Mouse (Mus musculus): ENCODE results near the gene Unc93a. TPM values are rescaled to one million over a fixed set of nuclear protein-coding genes. Genes with fewer than 3 reads are reported as not detected.
"Not testable (repeated sequence)": the region's sequence is repeated elsewhere in the genome, so short reads cannot be mapped to it uniquely, and the experiment has no call there.

Gene Unc93a
- not detected in 2 replicates for polyA plus RNA-seq (2014; fragmentation: Nextera tagmentation; extraction: Ambion mirVana)

- not testable (repeated sequence) for H3K4me2 ChIP-seq (ENCODE audit: low read depth, low read length); H3K27ac ChIP-seq (ENCODE audit: low read depth, low read length); H3K9ac ChIP-seq (replicated peaks; ENCODE audit: low read depth, low read length); H3K27me3 ChIP-seq (ENCODE audit: control insufficient read depth, insufficient read depth, low read length); ATAC-seq (ENCODE audit: low read depth); H3K9me3 ChIP-seq (ENCODE audit: control insufficient read depth, low read length); H3K36me3 ChIP-seq (ENCODE audit: control insufficient read depth, insufficient read depth, low read length); H3K4me3 ChIP-seq (ENCODE audit: low read depth, low read length); H3K4me1 ChIP-seq (ENCODE audit: control insufficient read depth, insufficient read depth, low read length)
- WGBS = 78% methylated on average over 3 of the region's 4 CpGs
Observed at GRCm38 (mm10) chr17:13131710-13132109, at the start of gene Unc93a. Unc93a (minus strand) TSS chr17:13131810.

DNA sequence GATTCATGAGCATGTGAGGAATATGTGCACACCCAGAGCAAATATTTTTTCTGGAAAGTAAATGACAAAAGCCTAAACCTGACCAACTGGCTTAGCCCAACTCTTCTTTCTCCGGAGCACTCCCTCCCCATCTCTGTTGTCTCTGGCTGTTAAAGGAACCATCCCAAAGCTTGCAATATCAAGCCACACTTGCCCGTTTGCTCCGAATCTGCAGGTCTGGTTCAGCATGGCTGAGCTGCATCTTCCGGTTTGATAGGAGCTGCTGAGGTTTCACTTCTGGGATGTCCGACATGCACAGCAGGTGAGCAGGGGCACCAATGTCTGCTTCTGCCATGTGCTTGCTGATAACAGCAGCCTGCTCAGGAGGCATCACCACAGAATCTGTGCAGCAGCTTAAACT is 48.9 kb upstream of the Unc93a start:
- 93% methylated on average over 5 of the region's 5 CpGs for WGBS
- H3K27ac ChIP-seq (ENCODE audit: low read depth, low read length); ATAC-seq (ENCODE audit: low read depth); H3K4me1 ChIP-seq (ENCODE audit: control insufficient read depth, insufficient read depth, low read length); H3K4me3 ChIP-seq (ENCODE audit: low read depth, low read length); H3K27me3 ChIP-seq (ENCODE audit: control insufficient read depth, insufficient read depth, low read length); H3K9ac ChIP-seq (replicated peaks; ENCODE audit: low read depth, low read length); H3K9me3 ChIP-seq (ENCODE audit: control insufficient read depth, low read length); H3K36me3 ChIP-seq (ENCODE audit: control insufficient read depth, insufficient read depth, low read length); H3K4me2 ChIP-seq (ENCODE audit: low read depth, low read length): not testable (repeated sequence)

DNA sequence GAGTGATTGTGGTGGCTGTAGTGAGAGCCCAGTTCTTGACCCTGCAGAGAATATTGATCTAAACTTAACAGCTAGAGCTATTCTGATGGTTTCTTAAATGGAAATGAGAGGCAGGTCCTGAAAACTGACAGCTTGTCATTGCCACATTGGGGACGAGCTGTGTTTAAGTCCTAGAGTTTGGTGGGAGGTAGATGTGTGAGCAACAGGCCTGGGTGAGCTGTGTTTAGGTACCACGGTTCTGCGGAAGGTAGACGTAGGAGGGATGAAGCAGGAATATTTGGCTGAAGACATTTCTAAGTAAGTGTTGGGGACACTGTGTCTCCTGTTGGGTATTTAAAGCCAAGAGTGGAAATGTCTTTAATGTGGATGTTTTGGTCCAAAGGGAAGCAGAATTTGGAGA is 47.4 kb upstream of the Unc93a start:
- ATAC-seq (ENCODE audit: low read depth); H3K9me3 ChIP-seq (ENCODE audit: control insufficient read depth, low read length); H3K27ac ChIP-seq (ENCODE audit: low read depth, low read length); H3K27me3 ChIP-seq (ENCODE audit: control insufficient read depth, insufficient read depth, low read length); H3K4me3 ChIP-seq (ENCODE audit: low read depth, low read length); H3K9ac ChIP-seq (replicated peaks; ENCODE audit: low read depth, low read length); H3K4me1 ChIP-seq (ENCODE audit: control insufficient read depth, insufficient read depth, low read length); H3K4me2 ChIP-seq (ENCODE audit: low read depth, low read length); H3K36me3 ChIP-seq (ENCODE audit: control insufficient read depth, insufficient read depth, low read length): not testable (repeated sequence)
- WGBS = 94% methylated on average over 4 of the region's 4 CpGs

GRCm38 (mm10) chr17:13177796-13178195 is 46.2 kb upstream of the Unc93a start:
- H3K4me1 ChIP-seq (ENCODE audit: control insufficient read depth, insufficient read depth, low read length); H3K27ac ChIP-seq (ENCODE audit: low read depth, low read length); H3K9ac ChIP-seq (replicated peaks; ENCODE audit: low read depth, low read length); H3K36me3 ChIP-seq (ENCODE audit: control insufficient read depth, insufficient read depth, low read length); H3K4me3 ChIP-seq (ENCODE audit: low read depth, low read length); H3K4me2 ChIP-seq (ENCODE audit: low read depth, low read length); H3K27me3 ChIP-seq (ENCODE audit: control insufficient read depth, insufficient read depth, low read length); H3K9me3 ChIP-seq (ENCODE audit: control insufficient read depth, low read length): not testable (repeated sequence)
- 45% methylated on average over 1 of the region's 1 CpGs for WGBS
- ATAC-seq (ENCODE audit: low read depth) = 0 out of 2 replicates have a peak, but pooled peaks have one; percentile 39

GRCm38 (mm10) chr17:13175609-13176008 is 44.0 kb upstream of the Unc93a start:
- H3K4me2 ChIP-seq (ENCODE audit: low read depth, low read length); H3K4me1 ChIP-seq (ENCODE audit: control insufficient read depth, insufficient read depth, low read length); H3K27me3 ChIP-seq (ENCODE audit: control insufficient read depth, insufficient read depth, low read length); H3K9ac ChIP-seq (replicated peaks; ENCODE audit: low read depth, low read length); H3K36me3 ChIP-seq (ENCODE audit: control insufficient read depth, insufficient read depth, low read length); ATAC-seq (ENCODE audit: low read depth); H3K4me3 ChIP-seq (ENCODE audit: low read depth, low read length); H3K27ac ChIP-seq (ENCODE audit: low read depth, low read length); H3K9me3 ChIP-seq (ENCODE audit: control insufficient read depth, low read length): not testable (repeated sequence)
- no CpG with 5 or more reads among the region's 1 CpGs for WGBS

- ATAC-seq (ENCODE audit: low read depth); H3K27me3 ChIP-seq (ENCODE audit: control insufficient read depth, insufficient read depth, low read length); H3K9me3 ChIP-seq (ENCODE audit: control insufficient read depth, low read length); H3K4me1 ChIP-seq (ENCODE audit: control insufficient read depth, insufficient read depth, low read length); H3K36me3 ChIP-seq (ENCODE audit: control insufficient read depth, insufficient read depth, low read length); H3K4me3 ChIP-seq (ENCODE audit: low read depth, low read length); H3K27ac ChIP-seq (ENCODE audit: low read depth, low read length); H3K9ac ChIP-seq (replicated peaks; ENCODE audit: low read depth, low read length); H3K4me2 ChIP-seq (ENCODE audit: low read depth, low read length): not testable (repeated sequence)
- WGBS = 45% methylated on average over 1 of the region's 3 CpGs
Observed at GRCm38 (mm10) chr17:13174029-13174428, 42.4 kb upstream of the Unc93a start.

DNA sequence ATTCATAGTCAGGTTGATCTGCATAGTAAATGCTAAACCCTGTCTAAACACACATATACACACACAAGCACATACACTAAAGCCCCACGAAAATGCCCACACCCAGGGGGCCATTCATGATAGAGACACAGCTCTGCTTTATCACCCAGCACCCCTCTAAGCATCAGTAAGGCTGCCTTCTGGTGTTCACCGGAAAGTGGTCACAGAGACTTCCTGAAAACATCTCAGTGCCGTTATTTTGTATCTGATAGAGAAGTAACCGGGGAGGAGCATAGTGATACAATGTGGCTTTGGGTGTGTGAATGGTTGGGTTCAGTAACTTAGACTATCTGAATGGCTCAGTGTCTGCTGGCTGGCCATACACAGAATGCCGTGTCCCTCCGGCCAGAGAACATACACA is 42.0 kb upstream of the Unc93a start:
- ATAC-seq (ENCODE audit: low read depth); H3K4me2 ChIP-seq (ENCODE audit: low read depth, low read length): not testable (repeated sequence)
- 84% methylated on average over 6 of the region's 6 CpGs for WGBS

DNA sequence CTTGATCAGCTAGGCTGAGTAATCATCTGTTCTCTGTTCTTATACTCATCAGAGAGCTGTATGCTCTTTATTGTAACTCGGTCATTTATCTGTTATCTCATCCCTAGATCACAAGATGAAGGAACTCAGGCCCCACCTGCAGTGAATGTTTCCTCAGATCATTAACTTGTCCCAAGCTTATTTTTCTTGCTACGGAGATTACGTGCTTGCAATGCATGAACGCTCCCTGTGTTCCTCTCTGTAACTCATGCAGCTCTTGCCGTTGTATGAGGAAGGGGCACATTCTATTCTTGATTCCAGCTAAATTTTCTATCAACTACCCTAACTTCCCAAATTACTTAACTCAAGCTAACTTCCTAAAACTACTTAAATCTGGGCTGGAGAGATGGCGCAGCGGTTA is 14.5 kb upstream of the Unc93a start:
- not testable (repeated sequence) for H3K4me2 ChIP-seq (ENCODE audit: low read depth, low read length); ATAC-seq (ENCODE audit: low read depth); H3K9me3 ChIP-seq (ENCODE audit: control insufficient read depth, low read length); H3K36me3 ChIP-seq (ENCODE audit: control insufficient read depth, insufficient read depth, low read length); H3K9ac ChIP-seq (replicated peaks; ENCODE audit: low read depth, low read length); H3K27ac ChIP-seq (ENCODE audit: low read depth, low read length); H3K4me1 ChIP-seq (ENCODE audit: control insufficient read depth, insufficient read depth, low read length); H3K4me3 ChIP-seq (ENCODE audit: low read depth, low read length); H3K27me3 ChIP-seq (ENCODE audit: control insufficient read depth, insufficient read depth, low read length)
- whole genome bisulfite sequencing = 92% methylated on average over 7 of the region's 7 CpGs

More for the DNA sequence above, 42.0 kb upstream of the Unc93a start:
- not testable (repeated sequence) for H3K9me3 ChIP-seq (ENCODE audit: control insufficient read depth, low read length); H3K4me1 ChIP-seq (ENCODE audit: control insufficient read depth, insufficient read depth, low read length); H3K9ac ChIP-seq (replicated peaks; ENCODE audit: low read depth, low read length); H3K4me3 ChIP-seq (ENCODE audit: low read depth, low read length); H3K36me3 ChIP-seq (ENCODE audit: control insufficient read depth, insufficient read depth, low read length); H3K27ac ChIP-seq (ENCODE audit: low read depth, low read length); H3K27me3 ChIP-seq (ENCODE audit: control insufficient read depth, insufficient read depth, low read length)

DNA sequence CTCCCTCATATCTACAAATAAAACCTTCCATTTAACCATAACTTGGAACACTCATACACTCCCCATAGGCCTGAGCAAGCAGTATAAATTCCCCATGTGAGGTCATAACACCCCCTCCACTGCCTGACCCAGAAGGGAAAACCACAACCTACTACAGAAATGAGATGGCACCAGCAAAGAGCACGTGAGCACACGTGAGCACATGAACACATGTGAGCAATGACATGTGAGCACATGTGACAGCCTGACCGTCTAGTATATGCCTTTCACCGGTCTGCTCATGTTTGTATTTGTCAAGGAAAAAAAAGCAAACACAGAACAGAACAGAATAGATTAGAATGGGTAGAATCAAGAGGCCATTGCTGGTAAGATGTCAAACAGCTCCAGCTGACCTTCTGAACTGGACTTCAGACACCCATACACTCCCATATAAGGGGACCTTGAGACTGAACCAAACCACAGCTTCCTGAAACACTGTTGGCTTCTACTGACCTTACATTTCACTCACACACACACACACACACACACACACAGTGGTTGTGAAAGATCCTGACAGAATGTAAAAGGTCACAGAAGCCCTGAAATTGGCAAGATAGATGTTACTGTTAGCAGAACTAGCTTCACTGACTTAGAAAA is 13.1 kb upstream of the Unc93a start:
- not testable (repeated sequence) for H3K27ac ChIP-seq (ENCODE audit: low read depth, low read length); ATAC-seq (ENCODE audit: low read depth); H3K4me3 ChIP-seq (ENCODE audit: low read depth, low read length); H3K27me3 ChIP-seq (ENCODE audit: control insufficient read depth, insufficient read depth, low read length); H3K4me1 ChIP-seq (ENCODE audit: control insufficient read depth, insufficient read depth, low read length); H3K4me2 ChIP-seq (ENCODE audit: low read depth, low read length); H3K9me3 ChIP-seq (ENCODE audit: control insufficient read depth, low read length); H3K9ac ChIP-seq (replicated peaks; ENCODE audit: low read depth, low read length); H3K36me3 ChIP-seq (ENCODE audit: control insufficient read depth, insufficient read depth, low read length)
- WGBS = 90% methylated on average over 4 of the region's 4 CpGs
